Mouse (Mus musculus) heart, embryonic 16.5 days (tissue): Measurements from ENCODE around the gene Marcks. TPM values are rescaled to one million over a fixed set of nuclear protein-coding genes. Genes with fewer than 3 reads are reported as not detected.

Source experiments
- ATAC-seq: fragments of 200-750 bp; cut with Nextera tagmentation; replicated peaks from 2 replicates; pipeline ENCODE4 v1.8.0; 2017; ENCODE audit warnings: moderate number of reproducible peaks; ENCODE audit not compliant: insufficient read depth, low FRiP score; ENCODE audit errors: extremely low read depth
- H3K27ac ChIP-seq: fragments of 300-500 bp; sonication (generic); 2 replicates; pipeline ENCODE4 v1.5.1; 2014; ENCODE audit warnings: mild to moderate bottlenecking, low read length, control low read depth, moderate library complexity
- H3K27me3 ChIP-seq: fragments of 300-500 bp; sonication (generic); 2 replicates; pipeline ENCODE4 v1.6.1; 2014; ENCODE audit warnings: low read length, mixed read lengths; ENCODE audit not compliant: control insufficient read depth, insufficient read depth
- H3K36me3 ChIP-seq: fragments of 300-500 bp; sonication (generic); 2 replicates; pipeline ENCODE4 v1.6.1; 2014; ENCODE audit not compliant: control insufficient read depth, insufficient read depth
- H3K4me1 ChIP-seq: fragments of 300-500 bp; sonication (generic); 2 replicates; pipeline ENCODE4 v1.6.1; 2014; ENCODE audit warnings: low read length, mixed read lengths; ENCODE audit not compliant: control insufficient read depth, insufficient read depth
- H3K4me2 ChIP-seq: fragments of 300-500 bp; sonication (generic); 2 replicates; pipeline ENCODE4 v1.6.1; 2014; ENCODE audit warnings: low read depth, mild to moderate bottlenecking, control low read depth, low read length
- H3K4me3 ChIP-seq: fragments of 300-500 bp; sonication (generic); 2 replicates; pipeline ENCODE4 v1.5.1; 2014; ENCODE audit warnings: mild to moderate bottlenecking, control low read depth, low read length
- H3K9ac ChIP-seq: fragments of 300-500 bp; sonication (generic); 2 replicates; pipeline ENCODE4 v1.6.1; 2014; ENCODE audit warnings: low read length, control low read depth
- H3K9me3 ChIP-seq: fragments of 300-500 bp; sonication (generic); replicated peaks from 2 replicates; pipeline ENCODE4 v1.6.1; 2016; ENCODE audit warnings: low read length; ENCODE audit not compliant: control insufficient read depth
- WGBS: fragments of 180-500 bp; shearing (Covaris S2); extraction: QIAGEN DNeasy Blood & Tissue Kit; methylation state at CpG from one replicate; pipeline ENCODE4 v1.1.7; 2014; 5-methylcytosine and 5-hydroxymethylcytosine counted together
- polyA plus RNA-seq: library from polyadenylated mRNA; unstranded; fragments of >200 nt; fragmentation: Nextera tagmentation; extraction: Ambion mirVana; gene quantifications from 2 replicates; pipeline ENCODE4 v1.2.1, GENCODE M21; 2015

Marcks gene
- 37.6 and 42.2 TPM in 2 replicates for polyA plus RNA-seq

GRCm38 (mm10) chr10:37138778-37139442 lies at the start of gene Marcks:
TSS of gene Marcks (minus strand) at chr10:37138920.
- peaks cover 6% of the 10 kb centered on the region; the same call in 1 of the 2 replicates for H3K36me3 ChIP-seq
- peaks cover 6% of the 10 kb centered on the region for H3K4me1 ChIP-seq
- H3K27me3 ChIP-seq = no peaks in the 10 kb centered on the region
- H3K9me3 ChIP-seq = no peaks in the 10 kb centered on the region
- under 1% methylated on average over 39 of the region's 39 CpGs for WGBS
- H3K4me3 ChIP-seq = peak within 1 kb of the TSS; percentile 99
- H3K9ac ChIP-seq = peak within 1 kb of the TSS; percentile 99
- peak; percentile 67 for ATAC-seq
- H3K4me2 ChIP-seq = peak within 1 kb of the TSS; percentile 97
- H3K27ac ChIP-seq = peak within 1 kb of the TSS; percentile 98

GRCm38 (mm10) chr10:37177071-37177470 lies 38.4 kb upstream of the Marcks start:
- Histone ChIP-seq H3K9ac (no peak overlapping the region), H3K4me3 (no peak overlapping the region), H3K36me3 (no peaks in the 10 kb centered on the region; the same call in 1 of the 2 replicates), H3K4me2 (no peak overlapping the region), H3K9me3 (peaks cover 4% of the 10 kb centered on the region; the same call in 1 of the 2 replicates), H3K4me1 (no peaks in the 10 kb centered on the region), H3K27ac (no peak overlapping the region), H3K27me3 (no peaks in the 10 kb centered on the region)
- ATAC-seq = no peak
- WGBS = 87% methylated on average over 3 of the region's 3 CpGs

GRCm38 (mm10) chr10:37172416-37172950 lies 33.8 kb upstream of the Marcks start:
- Histone ChIP-seq H3K4me3 (no peak overlapping the region), H3K9me3 (peaks cover 4% of the 10 kb centered on the region; the same call in 1 of the 2 replicates), H3K4me1 (no peaks in the 10 kb centered on the region), H3K27ac (no peak overlapping the region), H3K9ac (no peak overlapping the region), H3K27me3 (no peaks in the 10 kb centered on the region), H3K4me2 (no peak overlapping the region), H3K36me3 (no peaks in the 10 kb centered on the region; the same call in 1 of the 2 replicates)
- 85% methylated on average over 8 of the region's 8 CpGs for WGBS
- no peak for ATAC-seq

- Histone ChIP-seq H3K27me3 (no peaks in the 10 kb centered on the region), H3K36me3 (no peaks in the 10 kb centered on the region; the same call in 1 of the 2 replicates), H3K4me3 (no peak overlapping the region), H3K9ac (no peak overlapping the region), H3K9me3 (peaks cover 4% of the 10 kb centered on the region; the same call in 1 of the 2 replicates), H3K4me2 (no peak overlapping the region), H3K4me1 (no peaks in the 10 kb centered on the region), H3K27ac (no peak overlapping the region)
- 80% methylated on average over 3 of the region's 3 CpGs for WGBS
- ATAC-seq = no peak
These were observed 33.1 kb upstream of the Marcks start for GRCm38 (mm10) chr10:37171711-37172415.

GRCm38 (mm10) chr10:37170878-37171277 lies 32.2 kb upstream of the Marcks start:
- Histone ChIP-seq H3K36me3 (no peaks in the 10 kb centered on the region; the same call in 1 of the 2 replicates), H3K4me1 (no peaks in the 10 kb centered on the region), H3K4me3 (no peak overlapping the region), H3K27me3 (no peaks in the 10 kb centered on the region), H3K27ac (no peak overlapping the region), H3K9ac (no peak overlapping the region), H3K4me2 (no peak overlapping the region), H3K9me3 (peaks cover 4% of the 10 kb centered on the region; the same call in 1 of the 2 replicates)
- 78% methylated on average over 4 of the region's 4 CpGs for WGBS
- no peak for ATAC-seq

GRCm38 (mm10) chr10:37170466-37170865 lies 31.7 kb upstream of the Marcks start:
- Histone ChIP-seq H3K9ac (no peak overlapping the region), H3K4me1 (no peaks in the 10 kb centered on the region), H3K9me3 (peaks cover 4% of the 10 kb centered on the region; the same call in 1 of the 2 replicates), H3K4me3 (no peak overlapping the region), H3K36me3 (no peaks in the 10 kb centered on the region; the same call in 1 of the 2 replicates), H3K27ac (no peak overlapping the region; the same call in 1 of the 2 replicates), H3K27me3 (no peaks in the 10 kb centered on the region), H3K4me2 (no peak overlapping the region)
- 57% methylated on average over 4 of the region's 4 CpGs for WGBS
- ATAC-seq = no peak

- Histone ChIP-seq H3K4me2 (no peak overlapping the region), H3K36me3 (no peaks in the 10 kb centered on the region), H3K4me3 (no peak overlapping the region), H3K4me1 (no peaks in the 10 kb centered on the region), H3K27me3 (no peaks in the 10 kb centered on the region), H3K9me3 (no peaks in the 10 kb centered on the region), H3K9ac (no peak overlapping the region), H3K27ac (no peak overlapping the region)
- no peak for ATAC-seq
- 83% methylated on average over 2 of the region's 2 CpGs for WGBS
These were observed 28.8 kb upstream of the Marcks start for GRCm38 (mm10) chr10:37167527-37167926.

- Histone ChIP-seq H3K4me3 (no peak overlapping the region), H3K9ac (no peak overlapping the region), H3K36me3 (no peaks in the 10 kb centered on the region), H3K27me3 (no peaks in the 10 kb centered on the region), H3K9me3 (0 out of 2 replicates have a peak, but pooled peaks cover 2% of the 10 kb centered on the region), H3K27ac (no peak overlapping the region), H3K4me1 (no peaks in the 10 kb centered on the region), H3K4me2 (no peak overlapping the region)
- WGBS = 80% methylated on average over 3 of the region's 3 CpGs
- no peak for ATAC-seq
These were observed 21.0 kb upstream of the Marcks start for GRCm38 (mm10) chr10:37159731-37160130.

- Histone ChIP-seq H3K4me3 (no peak overlapping the region), H3K9me3 (0 out of 2 replicates have a peak, but pooled peaks cover 2% of the 10 kb centered on the region), H3K27ac (no peak overlapping the region), H3K4me1 (no peaks in the 10 kb centered on the region), H3K27me3 (no peaks in the 10 kb centered on the region), H3K9ac (no peak overlapping the region), H3K4me2 (no peak overlapping the region), H3K36me3 (no peaks in the 10 kb centered on the region)
- 79% methylated on average over 5 of the region's 5 CpGs for WGBS
- no peak for ATAC-seq
These were observed 18.4 kb upstream of the Marcks start for GRCm38 (mm10) chr10:37157156-37157555.
